Mouse (Mus musculus) spleen, postnatal 10 days (tissue): ENCODE results near the gene Gga1.
A peak's percentile ranks its signal among the peaks of the same experiment; 100 is the strongest.

ENCODE experiments used
- DNase-seq, 2 experiments: peaks; one replicate each; pipeline ENCODE4 v3.0.0; 2021 to 2022; ENCODE audit warnings: low spot score in 2 of 2

The Gga1 gene

DNA sequence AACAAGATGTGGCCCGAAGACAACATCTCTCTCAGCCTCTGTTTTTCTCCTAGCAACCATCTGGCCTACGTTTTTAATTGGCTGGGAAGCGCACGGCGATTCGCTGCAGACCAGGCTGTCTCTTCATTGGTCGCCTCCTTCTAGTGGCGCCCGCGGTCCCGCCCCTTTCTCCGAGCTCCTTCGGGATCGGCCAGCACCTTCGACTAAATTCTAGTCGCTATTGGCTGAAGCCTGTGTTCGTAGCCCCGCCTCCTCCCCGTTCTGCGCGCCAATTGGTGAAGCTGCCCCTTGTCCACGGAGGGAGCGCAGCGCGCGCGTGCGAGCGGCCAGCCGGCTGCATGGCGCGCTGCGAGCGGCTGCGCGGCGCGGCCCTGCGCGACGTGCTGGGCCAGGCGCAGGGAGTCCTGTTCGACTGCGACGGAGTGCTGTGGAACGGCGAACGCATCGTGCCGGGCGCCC lies 36.7 kb downstream of the Gga1 start, which contains the start of gene Pdxp:
TSS of gene Pdxp (plus strand) at position 288 of the 459 bp plus-strand sequence.
- peak; percentile 80 to 96 for DNase-seq

DNA sequence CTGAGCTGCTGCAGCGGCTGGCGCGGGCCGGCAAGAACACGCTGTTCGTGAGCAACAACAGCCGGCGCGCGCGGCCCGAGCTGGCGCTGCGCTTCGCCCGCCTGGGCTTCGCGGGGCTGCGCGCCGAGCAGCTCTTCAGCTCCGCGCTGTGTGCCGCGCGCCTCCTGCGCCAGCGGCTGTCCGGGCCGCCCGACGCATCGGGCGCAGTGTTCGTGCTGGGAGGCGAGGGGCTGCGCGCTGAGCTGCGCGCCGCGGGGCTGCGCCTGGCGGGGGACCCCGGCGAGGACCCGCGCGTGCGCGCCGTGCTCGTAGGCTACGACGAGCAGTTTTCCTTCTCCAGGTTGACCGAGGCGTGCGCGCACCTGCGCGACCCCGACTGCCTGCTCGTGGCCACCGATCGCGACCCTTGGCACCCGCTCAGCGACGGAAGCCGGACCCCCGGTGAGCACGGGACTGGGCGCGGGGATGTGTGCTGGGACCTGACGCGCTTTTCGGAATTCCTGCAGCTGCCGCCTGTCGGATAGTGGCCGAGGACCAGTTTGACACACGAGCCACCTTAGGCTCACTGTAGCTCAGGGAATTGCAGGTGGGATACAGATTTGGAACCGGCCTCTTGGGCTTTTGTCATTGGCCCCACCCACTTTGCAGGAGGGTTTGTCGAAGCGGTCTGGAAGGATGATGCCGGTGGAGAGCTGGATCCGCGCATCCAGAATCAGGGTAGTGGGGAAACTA lies 37.3 kb downstream of the Gga1 start:
- no peak for DNase-seq

DNA sequence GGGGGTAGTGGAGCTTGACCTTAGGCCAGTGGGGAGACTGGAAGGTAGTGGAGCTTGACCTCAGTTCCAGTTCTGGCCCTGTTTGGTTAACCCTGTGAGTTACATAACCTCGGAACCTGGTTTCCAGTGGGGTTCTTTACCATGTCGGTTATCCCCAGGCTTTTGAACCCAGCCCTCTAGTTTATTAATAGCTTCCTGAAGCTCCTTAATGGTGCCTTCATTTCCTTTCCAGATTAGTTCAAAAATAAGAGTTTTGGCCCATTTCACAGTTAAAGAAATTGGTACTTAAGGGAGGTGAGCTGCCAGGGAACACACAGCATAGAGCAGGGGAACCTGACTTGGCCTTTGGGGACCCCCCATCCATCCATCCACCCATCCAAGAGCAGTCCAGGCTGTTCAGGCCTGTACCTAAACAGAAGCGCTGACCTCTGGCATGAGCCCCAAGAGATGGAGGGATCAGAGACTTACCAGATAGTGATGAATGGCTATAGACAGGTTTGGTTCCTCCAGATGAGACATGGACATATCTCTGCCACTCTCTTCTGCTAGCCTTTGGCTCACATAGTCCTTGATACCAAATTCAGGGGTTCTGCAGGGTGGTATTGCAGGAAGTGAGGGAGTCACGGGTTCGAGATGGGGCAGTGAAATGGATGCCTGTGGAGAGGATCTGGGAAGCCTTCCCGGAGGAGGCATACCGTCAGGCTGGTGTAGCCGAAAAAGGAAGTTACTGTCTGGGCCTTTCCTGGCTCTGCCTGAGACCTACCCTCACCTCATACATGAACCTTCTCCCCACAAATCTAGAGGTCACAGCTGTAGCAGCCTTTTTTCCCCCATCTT lies 38.1 kb downstream of the Gga1 start:
- no peak for DNase-seq

DNA sequence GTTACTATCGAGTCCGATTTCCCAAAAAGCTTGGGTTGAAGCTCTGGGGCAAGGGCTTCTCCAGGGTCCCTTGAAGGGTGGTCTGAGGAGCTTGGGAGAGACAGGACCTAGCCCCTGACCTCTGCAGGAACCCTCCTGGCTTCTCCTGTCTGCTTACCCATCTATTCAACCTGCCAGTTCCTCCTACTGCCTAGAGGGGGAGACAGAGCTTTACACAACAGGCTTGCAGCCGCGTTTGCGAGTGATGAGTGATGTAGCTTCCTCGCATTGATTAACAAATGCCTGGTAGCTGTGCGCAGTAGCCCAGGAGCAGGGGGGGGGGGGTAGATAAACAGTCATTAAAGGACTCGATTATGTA lies 38.6 kb downstream of the Gga1 start:
- peak; percentile 60 to 83 for DNase-seq

DNA sequence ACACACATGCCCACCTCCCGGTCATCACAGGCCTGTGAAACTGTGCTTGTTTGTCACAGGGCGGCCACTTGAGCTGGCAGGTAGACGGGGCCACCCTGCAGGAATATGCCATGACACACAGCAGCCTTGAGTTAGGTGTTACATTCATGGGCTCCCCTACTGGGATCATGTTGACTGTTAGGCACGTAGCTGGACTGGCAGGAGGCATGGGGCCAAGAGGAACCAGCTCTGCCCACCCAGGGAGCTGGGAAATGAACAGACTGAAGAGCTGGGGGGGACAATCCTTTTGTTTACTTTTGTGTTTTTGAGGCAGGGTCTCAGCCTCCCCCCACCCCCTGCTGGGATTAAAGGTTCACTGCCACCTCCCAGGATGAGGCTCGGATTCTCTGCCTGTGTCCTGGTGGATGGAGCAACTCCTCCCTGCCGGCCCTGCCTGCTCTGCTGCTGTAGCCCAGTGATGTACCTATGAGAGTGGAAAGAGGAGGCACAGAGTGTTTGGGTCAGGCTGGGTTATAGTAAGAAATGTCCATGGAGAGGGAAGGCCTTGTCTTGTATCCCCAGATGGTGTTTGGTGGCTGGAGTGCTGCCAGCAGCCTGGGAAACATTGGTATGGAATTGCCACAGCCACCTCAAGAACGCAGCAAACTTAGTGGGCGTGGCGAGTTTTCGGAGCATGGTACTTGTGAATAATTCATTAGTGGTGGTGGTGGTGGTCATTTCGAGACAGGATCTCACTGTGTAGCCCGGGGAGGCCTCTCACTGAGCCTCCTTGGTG lies 39.2 kb downstream of the Gga1 start:
- no peak for DNase-seq

DNA sequence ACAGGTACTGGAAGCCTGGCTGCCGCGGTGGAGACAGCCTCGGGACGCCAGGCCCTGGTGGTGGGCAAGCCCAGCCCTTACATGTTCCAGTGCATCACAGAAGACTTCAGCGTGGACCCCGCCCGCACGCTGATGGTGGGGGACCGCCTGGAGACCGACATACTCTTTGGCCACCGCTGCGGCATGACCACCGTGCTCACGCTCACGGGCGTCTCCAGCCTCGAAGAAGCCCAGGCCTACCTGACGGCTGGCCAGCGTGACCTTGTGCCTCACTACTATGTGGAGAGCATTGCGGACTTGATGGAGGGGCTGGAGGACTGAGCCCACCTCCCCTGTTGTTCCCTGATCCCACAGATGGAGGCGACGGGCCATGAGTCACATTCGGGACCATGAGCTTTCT lies 41.1 kb downstream of the Gga1 start:
- DNase-seq = no peak

DNA sequence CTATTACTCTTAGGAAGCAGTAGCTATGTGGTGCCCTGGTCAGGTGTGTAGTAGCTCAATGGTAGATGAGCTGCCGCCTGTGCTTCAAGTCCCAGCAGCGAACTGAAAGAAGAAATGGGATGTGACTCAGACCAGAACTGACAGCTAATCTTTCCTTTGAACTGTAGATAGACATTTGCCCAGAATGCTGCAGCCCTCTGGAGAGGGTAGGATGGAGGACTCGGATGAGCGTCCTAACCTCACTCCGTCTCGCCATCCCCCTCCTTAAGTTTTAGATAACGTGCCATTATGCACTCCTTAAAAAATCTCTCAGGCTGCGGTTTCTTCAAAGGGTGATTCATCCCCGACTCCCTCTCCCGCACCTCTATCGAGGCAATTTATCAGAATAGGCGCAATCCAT lies 42.9 kb downstream of the Gga1 start:
- DNase-seq = no peak

DNA sequence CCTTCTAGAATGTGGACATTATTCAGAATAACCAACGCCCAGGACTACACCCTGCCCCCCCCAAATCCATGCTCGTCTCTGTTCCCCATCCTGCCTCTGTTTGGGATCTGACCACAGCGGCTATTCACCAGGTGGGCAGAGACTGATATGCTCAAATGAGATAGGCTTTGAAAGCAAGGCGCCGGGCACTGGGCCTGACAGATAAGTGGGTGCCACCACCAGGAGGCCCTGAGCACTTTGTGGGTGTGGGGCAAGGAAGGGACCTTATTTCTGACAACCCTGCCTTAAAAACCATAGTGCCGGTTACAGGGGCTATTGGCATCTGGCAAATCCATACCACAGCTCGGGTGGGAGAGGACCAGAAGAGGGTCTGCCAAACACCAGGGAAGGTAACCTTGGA lies 45.7 kb downstream of the Gga1 start:
- DNase-seq = peak; percentile 61 to 77

DNA sequence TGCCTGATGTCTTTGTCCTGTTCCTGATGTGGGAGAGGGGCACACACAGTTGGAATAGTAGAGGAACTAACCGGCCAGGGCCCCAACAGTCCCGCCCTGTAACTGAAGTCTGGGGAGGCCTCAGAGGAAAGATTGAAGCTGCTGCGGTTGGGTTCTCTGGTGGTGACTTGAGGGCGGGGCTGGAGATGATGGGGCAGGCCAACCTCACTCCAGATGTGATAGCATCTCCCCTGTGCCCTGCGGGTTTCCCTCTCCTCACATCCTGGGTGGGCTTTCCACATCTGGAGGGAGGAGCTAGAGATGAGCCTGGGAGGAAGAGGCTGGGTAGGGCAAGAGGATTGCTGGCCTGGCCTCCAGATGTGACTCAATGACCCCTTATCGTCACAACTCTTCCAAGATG lies 46.6 kb downstream of the Gga1 start:
- peak; percentile 67 to 78 for DNase-seq

DNA sequence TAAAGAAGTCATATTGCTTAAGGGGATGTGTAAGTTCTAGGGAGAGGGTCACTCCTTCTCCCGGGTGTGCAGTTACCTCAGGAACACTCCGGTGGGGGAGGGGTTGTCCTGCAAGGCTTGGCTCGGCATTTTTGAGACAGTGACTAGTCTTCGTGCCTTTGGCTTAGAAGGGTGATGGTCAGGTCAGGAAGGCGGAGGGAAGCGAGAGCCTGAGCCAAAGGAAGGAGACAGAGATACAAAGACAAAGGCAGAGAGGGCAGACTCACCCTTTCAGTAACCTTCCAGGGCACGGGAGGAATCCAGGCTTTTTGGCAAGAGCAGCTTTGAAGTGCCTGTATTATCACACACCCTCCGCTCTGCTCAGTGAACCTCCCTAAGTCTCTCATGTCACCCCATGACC lies 48.1 kb downstream of the Gga1 start:
- no peak for DNase-seq

DNA sequence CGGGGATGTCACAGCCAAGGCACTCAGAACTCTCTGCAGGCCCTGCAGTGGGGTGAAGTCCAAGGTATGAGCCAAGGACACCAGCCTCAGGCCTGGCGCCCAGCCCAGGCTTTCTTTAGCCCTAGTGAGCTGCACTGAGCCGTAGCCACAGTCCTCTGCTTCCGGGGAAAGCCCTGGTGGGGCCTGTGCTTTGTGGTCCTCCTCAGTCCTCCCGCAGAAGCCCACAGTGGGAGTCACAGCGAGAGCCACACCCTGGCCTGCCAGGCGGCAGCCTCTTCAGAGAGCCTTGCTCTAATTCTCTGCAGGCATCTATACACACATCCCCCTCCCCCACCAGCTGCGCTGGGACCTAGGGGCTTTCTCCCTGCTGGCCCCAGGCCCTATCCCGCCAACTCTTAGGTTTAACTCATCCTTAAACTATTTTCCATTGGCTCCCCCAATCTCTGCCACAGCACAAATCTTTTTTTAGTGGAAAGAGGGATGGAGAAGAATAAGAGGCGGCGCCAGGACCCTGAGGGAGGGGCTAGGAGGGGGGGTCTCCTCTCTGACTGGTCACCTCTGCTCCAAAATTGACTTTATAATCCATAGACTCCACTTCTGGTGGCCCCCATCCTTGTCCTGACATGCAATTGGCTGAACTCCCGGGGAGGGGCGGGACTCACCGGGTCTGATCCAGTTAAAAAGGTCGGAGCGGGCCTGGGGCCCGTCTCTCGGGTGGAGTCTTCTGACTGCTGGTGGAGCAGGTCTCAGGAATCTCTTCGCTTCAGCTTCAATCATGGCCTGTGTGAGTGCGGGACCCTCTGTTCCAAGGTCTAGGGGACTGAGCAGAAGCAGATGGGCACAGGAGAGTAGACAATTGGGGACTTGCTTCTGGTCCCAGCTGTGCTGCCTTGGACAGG lies 49.3 kb downstream of the Gga1 start, which contains the start of gene Lgals1:
TSS of gene Lgals1 (plus strand) at position 705 of the 899 bp plus-strand sequence.
- peak; percentile 49 to 74 for DNase-seq

DNA sequence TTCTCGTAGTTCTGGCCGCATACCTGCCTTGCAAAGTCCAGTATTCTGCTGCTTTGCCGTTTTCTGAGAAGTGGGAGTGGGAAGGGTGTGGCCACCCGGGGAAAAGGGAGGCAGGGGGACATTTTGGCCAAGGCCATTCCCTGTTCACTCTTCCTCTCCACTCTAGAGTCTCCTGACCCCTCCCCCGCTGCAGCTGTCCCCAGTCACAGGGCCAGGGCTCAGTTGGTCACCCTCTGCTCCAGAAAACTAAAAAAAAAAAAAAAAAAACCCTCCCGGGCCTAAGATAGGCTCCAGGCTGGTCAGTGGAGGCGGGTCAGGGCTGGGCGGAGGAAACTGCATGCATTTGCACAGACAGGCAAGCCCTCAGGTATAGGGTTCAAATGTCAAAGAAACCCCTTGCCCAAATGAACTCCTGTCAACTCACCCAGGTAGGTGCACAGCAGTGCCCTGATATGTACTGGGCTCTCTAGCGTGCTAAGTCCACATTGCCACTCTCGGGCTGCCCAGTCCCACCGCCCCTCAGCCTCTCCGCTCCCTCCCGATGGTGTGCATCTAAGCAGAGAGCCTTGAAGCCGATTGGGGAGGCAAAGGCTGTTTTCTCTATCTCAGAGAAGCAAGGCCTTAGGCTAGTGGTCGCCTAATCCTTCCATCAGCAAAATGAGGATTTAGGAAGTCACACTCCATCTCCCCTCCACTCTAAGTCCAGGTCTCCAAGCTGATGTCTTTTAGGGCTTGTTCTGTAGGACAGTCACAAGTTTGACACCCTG lies 50.2 kb downstream of the Gga1 start:
- no peak for DNase-seq

DNA sequence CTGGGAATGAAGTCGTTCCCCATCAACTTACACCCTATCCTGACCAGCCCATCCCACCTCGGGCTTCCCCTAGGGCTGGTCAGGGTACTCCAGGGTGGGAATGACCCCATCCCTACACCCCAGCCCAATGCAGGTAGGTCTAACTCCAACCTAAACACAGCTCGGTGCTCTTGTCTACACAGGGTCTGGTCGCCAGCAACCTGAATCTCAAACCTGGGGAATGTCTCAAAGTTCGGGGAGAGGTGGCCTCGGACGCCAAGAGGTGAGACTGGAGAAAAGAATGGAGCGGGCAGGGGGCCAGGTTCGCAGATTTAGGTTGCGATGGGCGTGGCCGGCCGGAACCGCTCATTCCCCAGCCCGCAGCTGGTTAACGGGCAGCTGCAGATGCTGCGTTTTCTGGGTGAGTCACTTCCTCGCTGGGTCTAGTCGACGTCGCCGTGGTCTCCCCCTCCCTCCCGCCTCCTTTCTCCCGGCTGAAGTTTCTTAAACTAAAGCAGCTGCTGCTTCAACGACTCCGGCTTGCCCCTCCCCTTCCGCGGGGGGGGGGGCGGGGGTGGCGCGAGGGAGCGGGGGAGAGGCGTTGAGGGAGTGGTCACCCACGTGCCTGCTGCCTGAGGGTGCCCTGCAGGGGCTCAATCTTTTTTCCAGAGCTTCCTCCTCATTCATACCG lies 50.9 kb downstream of the Gga1 start:
- DNase-seq = peak; percentile 57 to 83

DNA sequence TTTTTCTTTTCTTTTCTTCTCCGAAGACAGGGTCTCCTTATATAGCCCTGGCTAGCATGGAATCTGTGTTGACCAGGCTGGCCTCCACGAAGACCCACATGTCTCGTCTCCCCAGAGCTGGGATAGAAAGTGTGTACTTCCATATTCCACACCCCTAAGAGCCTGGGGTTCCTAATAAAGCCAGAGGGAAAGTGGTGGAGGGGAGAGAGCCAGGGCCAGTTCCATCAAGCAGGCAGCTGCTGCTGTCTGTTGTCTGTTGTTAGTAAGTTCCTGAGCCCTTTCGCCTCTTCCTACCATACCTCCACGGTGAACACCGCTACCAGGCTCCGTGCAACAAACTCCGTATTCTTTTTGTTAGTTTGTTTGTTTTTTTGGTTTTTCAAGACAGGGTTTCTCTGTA lies 51.5 kb downstream of the Gga1 start:
- no peak for DNase-seq

DNA sequence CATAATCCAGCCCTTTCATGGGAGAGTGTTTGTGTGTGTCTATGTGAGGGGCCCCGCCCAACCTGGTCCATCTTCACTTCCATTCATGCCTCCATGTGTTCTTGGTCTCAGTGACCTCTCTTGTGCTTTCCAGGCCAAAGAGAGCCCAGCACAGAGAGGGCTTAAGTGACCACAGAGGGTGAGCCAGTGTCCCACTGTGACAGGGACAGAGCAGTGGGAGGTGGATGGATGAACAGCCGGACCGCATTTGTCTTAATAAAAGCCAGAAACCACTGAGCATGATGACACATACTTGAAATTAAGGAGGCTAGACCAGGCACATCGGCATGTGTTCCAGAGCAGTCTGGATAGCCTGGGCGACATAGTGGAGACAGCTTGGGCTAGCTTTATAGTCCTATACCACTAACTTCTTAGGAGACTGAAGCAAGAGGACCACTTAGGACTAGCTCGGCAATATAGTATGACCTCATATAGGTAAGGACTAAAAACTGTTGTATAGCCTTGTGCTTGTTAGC lies 53.3 kb downstream of the Gga1 start:
- no peak for DNase-seq

DNA sequence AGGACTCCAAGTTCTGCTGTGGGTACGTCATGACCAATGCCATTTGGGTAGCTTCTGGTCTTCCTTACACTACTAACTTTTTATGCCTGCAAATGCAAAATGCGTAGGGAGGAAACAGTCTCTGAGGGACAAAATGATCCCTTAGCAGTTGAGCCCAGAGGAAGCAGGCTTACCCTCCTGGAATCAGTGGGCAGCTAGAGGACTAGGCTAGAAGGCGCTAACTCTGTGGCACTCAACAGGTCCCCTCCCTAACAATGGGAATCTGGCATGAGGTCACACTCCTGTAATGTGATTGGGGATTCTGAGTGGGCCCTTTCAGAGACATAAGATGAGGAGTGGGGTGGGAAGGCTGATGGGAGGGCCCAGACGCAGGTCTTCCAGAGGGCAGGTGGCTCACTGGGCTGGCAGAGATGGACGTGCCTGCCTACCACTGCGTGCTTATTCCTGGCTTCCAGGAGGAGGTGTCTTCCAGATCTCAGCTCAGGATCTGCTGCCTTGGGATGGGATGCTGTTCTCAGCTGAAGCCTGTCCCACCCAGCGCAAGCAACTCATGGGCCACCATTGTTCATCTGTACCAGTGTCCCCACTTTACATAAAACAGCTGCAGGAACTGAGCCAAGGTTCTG lies 53.9 kb downstream of the Gga1 start:
- no peak for DNase-seq

DNA sequence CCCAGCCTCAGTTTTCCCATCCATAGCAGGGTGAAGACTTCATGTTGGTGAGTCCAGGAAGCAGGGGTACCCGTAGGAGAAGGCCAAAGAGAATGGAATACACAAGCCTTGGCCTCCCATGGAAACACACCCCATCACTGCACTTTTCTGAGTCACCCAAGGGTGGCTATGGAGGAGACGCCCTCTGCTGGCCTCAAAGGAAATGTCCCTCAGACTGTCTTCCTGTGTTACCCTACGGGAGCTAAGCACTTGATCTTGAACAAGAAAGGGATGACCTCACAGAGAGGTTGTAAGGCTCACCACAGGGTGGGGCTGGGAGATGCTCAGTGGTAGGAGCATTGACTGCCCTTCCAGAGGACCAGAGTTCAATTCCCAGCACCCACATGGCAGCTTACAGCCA lies 54.6 kb downstream of the Gga1 start:
- DNase-seq = peak; percentile 47 to 83

DNA sequence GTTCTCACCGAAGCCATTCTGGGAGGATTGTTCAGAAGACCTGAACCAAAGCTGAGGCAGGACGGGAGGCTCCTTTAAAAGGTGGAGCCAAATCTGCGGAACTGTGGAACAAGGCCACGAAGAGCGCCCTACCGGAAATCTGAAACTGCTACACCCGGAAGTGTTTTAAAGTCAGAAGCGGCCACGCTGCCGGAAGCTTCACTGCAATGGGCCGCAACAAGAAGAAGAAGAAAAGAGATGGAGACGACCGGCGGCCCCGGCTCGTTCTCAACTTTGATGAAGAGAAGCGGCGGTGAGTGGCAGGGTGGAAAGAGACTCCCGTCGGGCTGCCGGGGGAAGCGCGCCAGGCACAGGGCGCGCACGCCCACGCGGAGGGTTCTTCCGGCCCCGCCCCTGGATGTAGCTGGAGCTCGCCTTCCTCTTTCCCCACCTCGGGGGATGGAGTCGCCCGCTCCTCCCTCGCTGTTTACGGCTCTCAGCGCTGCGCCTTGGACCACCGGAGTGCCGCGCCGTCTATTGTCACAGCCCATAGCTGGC lies 57.9 kb downstream of the Gga1 start, which contains the start of gene Nol12:
TSS of gene Nol12 (plus strand) at position 150 of the 537 bp plus-strand sequence.
- peak; percentile 80 to 84 for DNase-seq

DNA sequence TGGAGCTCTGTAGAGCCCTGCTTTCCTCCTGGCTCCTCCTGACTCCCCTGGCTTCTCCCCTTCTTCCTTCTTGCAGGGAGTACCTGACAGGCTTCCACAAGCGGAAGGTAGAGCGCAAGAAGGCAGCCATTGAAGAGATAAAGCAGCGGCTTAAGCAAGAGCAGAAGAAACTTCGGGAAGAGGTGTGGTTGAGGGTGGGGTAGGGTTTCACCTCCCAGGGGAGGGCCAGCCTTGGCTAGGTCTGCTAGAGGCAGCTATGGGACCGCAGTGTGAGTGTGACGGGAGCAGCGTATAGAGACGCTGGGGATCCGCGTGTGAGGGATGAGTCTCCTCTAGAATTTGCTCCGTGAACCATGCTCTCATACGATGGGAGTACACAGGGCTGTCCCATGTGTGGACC lies 59.4 kb downstream of the Gga1 start:
- no peak for DNase-seq
